Mouse (Mus musculus): Measurements from ENCODE around the gene Plekha6. TPM values are rescaled to one million over a fixed set of nuclear protein-coding genes. Genes with fewer than 3 reads are reported as not detected.

Gene Plekha6
- polyA plus RNA-seq, 1 experiment from 2014 or later: 2.6 TPM

GRCm38 (mm10) chr1:133171357-133171756, 7.3 kb downstream of the Plekha6 start:
- ATAC-seq (ENCODE audit: low FRiP score, low read depth): no peak
- Histone ChIP-seq H3K9me3 (no peaks in the 10 kb centered on the region), H3K9ac (no peak overlapping the region), H3K4me1 (0 out of 2 replicates have a peak, but pooled peaks cover 5% of the 10 kb centered on the region), H3K27me3 (peaks cover 42% of the 10 kb centered on the region), H3K4me3 (no peak overlapping the region), H3K36me3 (no peaks in the 10 kb centered on the region), H3K27ac (no peak overlapping the region), H3K4me2 (replicated peaks) (no peak overlapping the region)
- 86% methylated on average over 9 of the region's 9 CpGs for WGBS

- H3K4me2 ChIP-seq (replicated peaks): no peak overlapping the region
- no peaks in the 10 kb centered on the region for H3K9me3 ChIP-seq
- no peak overlapping the region for H3K27ac ChIP-seq
- no peak for ATAC-seq (ENCODE audit: low FRiP score, low read depth)
- H3K36me3 ChIP-seq: no peaks in the 10 kb centered on the region
- H3K4me3 ChIP-seq: no peak overlapping the region
- no peak overlapping the region for H3K9ac ChIP-seq
- peaks cover 21% of the 10 kb centered on the region for H3K27me3 ChIP-seq
- H3K4me1 ChIP-seq: no peaks in the 10 kb centered on the region
- 70% methylated on average over 6 of the region's 6 CpGs for WGBS
Measured at GRCm38 (mm10) chr1:133175150-133175549, 11.1 kb downstream of the Plekha6 start.

- H3K27ac ChIP-seq: no peak overlapping the region
- no peaks in the 10 kb centered on the region for H3K9me3 ChIP-seq
- no peak overlapping the region for H3K9ac ChIP-seq
Measured at GRCm38 (mm10) chr1:133177480-133178172, 13.6 kb downstream of the Plekha6 start.

DNA sequence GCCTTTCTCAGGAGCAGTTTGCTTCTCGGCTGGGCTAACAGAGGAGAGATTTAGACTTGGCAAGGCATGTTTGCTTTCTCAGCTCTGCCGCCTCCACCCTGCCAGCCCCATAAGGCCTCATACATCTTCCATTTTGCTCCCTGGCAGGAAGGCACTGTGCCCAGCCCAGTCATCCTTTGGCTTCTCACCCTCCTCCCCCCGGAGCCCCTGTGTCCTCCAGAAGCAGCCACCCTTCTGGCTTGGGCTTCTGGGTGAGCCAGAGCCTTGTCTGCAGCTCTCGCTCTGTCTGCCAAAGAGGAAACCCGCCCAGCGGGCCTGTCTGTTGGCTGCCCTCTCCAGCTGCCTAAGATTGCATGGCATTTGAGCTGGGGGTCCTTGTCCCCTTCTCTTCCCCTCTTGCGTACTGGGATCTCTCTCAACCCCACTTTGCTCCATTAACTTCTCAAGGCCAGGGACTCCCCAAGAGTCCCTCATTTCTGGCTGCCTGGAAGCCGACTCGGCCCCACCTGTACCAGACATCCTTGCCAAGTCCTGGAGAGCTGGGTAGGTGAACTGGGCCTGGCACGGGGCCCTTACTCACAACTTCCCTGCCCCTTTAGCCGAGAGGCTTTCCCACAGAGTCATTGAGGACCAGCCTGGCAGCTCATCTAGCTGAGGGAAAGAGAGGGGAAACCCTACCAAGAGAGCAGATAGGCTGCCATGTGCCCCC, 14.9 kb downstream of the Plekha6 start:
- no peak overlapping the region for H3K9ac ChIP-seq
- no peak overlapping the region for H3K27ac ChIP-seq
- no peak overlapping the region for H3K4me2 ChIP-seq (replicated peaks)

More at GRCm38 (mm10) chr1:133177480-133178172, 13.6 kb downstream of the Plekha6 start:
- Histone ChIP-seq H3K36me3 (no peaks in the 10 kb centered on the region), H3K4me3 (no peak overlapping the region), H3K4me1 (peaks cover 17% of the 10 kb centered on the region), H3K27me3 (peaks cover 30% of the 10 kb centered on the region), H3K4me2 (replicated peaks) (no peak overlapping the region)
- 47% methylated on average over 8 of the region's 8 CpGs for WGBS
- ATAC-seq (ENCODE audit: low FRiP score, low read depth): no peak

GRCm38 (mm10) chr1:133181072-133182015, 17.3 kb downstream of the Plekha6 start:
- Histone ChIP-seq H3K4me3 (peak overlapping the region; percentile 44), H3K9ac (peak overlapping the region; percentile 61), H3K36me3 (no peaks in the 10 kb centered on the region), H3K9me3 (no peaks in the 10 kb centered on the region), H3K27me3 (peaks cover 41% of the 10 kb centered on the region), H3K4me2 (replicated peaks) (peak overlapping the region; percentile 91), H3K27ac (no peak overlapping the region), H3K4me1 (peaks cover 29% of the 10 kb centered on the region)
- under 1% methylated on average over 31 of the region's 31 CpGs for WGBS
- ATAC-seq (ENCODE audit: low FRiP score, low read depth): peak; percentile 37

More for the DNA sequence above, 14.9 kb downstream of the Plekha6 start:
- peaks cover 41% of the 10 kb centered on the region for H3K27me3 ChIP-seq
- peaks cover 29% of the 10 kb centered on the region for H3K4me1 ChIP-seq
- no peaks in the 10 kb centered on the region for H3K36me3 ChIP-seq
- H3K9me3 ChIP-seq: no peaks in the 10 kb centered on the region
- 73% methylated on average over 11 of the region's 11 CpGs for WGBS
- H3K4me3 ChIP-seq: no peak overlapping the region
- no peak for ATAC-seq (ENCODE audit: low FRiP score, low read depth)

- no peak overlapping the region for H3K27ac ChIP-seq
- H3K4me1 ChIP-seq: peaks cover 29% of the 10 kb centered on the region
- H3K9ac ChIP-seq: 0 out of 2 replicates have a peak overlapping the region, but pooled peaks have one; percentile 19
- H3K4me2 ChIP-seq (replicated peaks): peak overlapping the region; percentile 91
- no peaks in the 10 kb centered on the region for H3K9me3 ChIP-seq
- ATAC-seq (ENCODE audit: low FRiP score, low read depth): 0 out of 2 replicates have a peak, but pooled peaks have one; percentile 14
- no peaks in the 10 kb centered on the region for H3K36me3 ChIP-seq
- peak overlapping the region; percentile 44 for H3K4me3 ChIP-seq
- under 1% methylated on average over 24 of the region's 25 CpGs for WGBS
- peaks cover 41% of the 10 kb centered on the region for H3K27me3 ChIP-seq
Measured at GRCm38 (mm10) chr1:133182016-133182705, 18.2 kb downstream of the Plekha6 start.

- H3K4me2 ChIP-seq (replicated peaks): peak overlapping the region; percentile 91
- no peaks in the 10 kb centered on the region for H3K9me3 ChIP-seq
- peaks cover 39% of the 10 kb centered on the region for H3K27me3 ChIP-seq
- H3K4me3 ChIP-seq: peak overlapping the region; percentile 44
- no peak overlapping the region for H3K27ac ChIP-seq
- ATAC-seq (ENCODE audit: low FRiP score, low read depth): no peak
- H3K4me1 ChIP-seq: peaks cover 29% of the 10 kb centered on the region
- H3K9ac ChIP-seq: 0 out of 2 replicates have a peak overlapping the region, but pooled peaks have one; percentile 19
- WGBS: 1% methylated on average over 16 of the region's 16 CpGs
- no peaks in the 10 kb centered on the region for H3K36me3 ChIP-seq
Measured at GRCm38 (mm10) chr1:133182706-133183095, 18.7 kb downstream of the Plekha6 start.

GRCm38 (mm10) chr1:133183141-133183925, 19.3 kb downstream of the Plekha6 start:
- no peaks in the 10 kb centered on the region for H3K36me3 ChIP-seq
- WGBS: 21% methylated on average over 16 of the region's 16 CpGs
- H3K27ac ChIP-seq: no peak overlapping the region
- H3K4me1 ChIP-seq: peaks cover 35% of the 10 kb centered on the region
- ATAC-seq (ENCODE audit: low FRiP score, low read depth): no peak
- H3K9me3 ChIP-seq: no peaks in the 10 kb centered on the region
- H3K4me2 ChIP-seq (replicated peaks): peak overlapping the region; percentile 91
- no peak overlapping the region for H3K9ac ChIP-seq
- peak overlapping the region; percentile 44; the same call in 1 of the 2 replicates for H3K4me3 ChIP-seq
- H3K27me3 ChIP-seq: peaks cover 34% of the 10 kb centered on the region

GRCm38 (mm10) chr1:133187948-133188680, 24.1 kb downstream of the Plekha6 start:
- Histone ChIP-seq H3K4me2 (replicated peaks) (no peak overlapping the region), H3K27me3 (peaks cover 6% of the 10 kb centered on the region), H3K36me3 (no peaks in the 10 kb centered on the region), H3K4me1 (peaks cover 13% of the 10 kb centered on the region), H3K4me3 (no peak overlapping the region), H3K9me3 (no peaks in the 10 kb centered on the region), H3K27ac (no peak overlapping the region), H3K9ac (no peak overlapping the region)
- 0 out of 2 replicates have a peak, but pooled peaks have one; percentile 54 for ATAC-seq (ENCODE audit: low FRiP score, low read depth)
- WGBS: 16% methylated on average over 4 of the region's 4 CpGs

DNA sequence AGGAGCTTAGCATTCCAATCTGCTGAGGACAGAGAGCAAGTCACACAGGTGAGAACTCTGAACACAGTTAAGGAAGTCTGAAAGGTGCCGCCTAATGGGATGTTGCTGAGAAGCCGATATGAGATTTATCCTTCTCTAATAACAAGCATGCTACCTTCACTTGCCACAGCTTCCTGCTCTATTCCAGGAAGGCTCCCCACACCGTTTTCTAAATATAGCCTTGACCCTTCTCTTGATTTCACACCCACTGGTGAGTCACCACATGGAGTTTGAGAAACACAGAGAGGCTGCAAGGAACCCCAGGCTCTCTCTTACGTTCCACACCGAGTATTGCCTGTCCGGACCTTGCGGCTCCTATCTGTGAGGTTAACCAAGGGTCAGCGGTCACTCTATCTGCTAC, 24.7 kb downstream of the Plekha6 start:
- Histone ChIP-seq H3K4me3 (no peak overlapping the region), H3K36me3 (no peaks in the 10 kb centered on the region), H3K9ac (no peak overlapping the region), H3K4me2 (replicated peaks) (no peak overlapping the region), H3K27ac (no peak overlapping the region), H3K9me3 (no peaks in the 10 kb centered on the region), H3K27me3 (no peaks in the 10 kb centered on the region; the same call in 1 of the 2 replicates), H3K4me1 (peaks cover 7% of the 10 kb centered on the region)
- 88% methylated on average over 8 of the region's 8 CpGs for WGBS
- ATAC-seq (ENCODE audit: low FRiP score, low read depth): no peak
